Mouse (Mus musculus) erythroblast, embryonic 14.5 days (primary cell): Measurements from ENCODE around the gene C2cd5. TPM values are rescaled to one million over a fixed set of nuclear protein-coding genes. Genes with fewer than 3 reads are reported as not detected.

Source experiments
- H3K27me3 ChIP-seq: 2 replicates; pipeline ENCODE4 v1.6.1; 2012; ENCODE audit warnings: inconsistent platforms; ENCODE audit not compliant: control insufficient read depth
- H3K36me3 ChIP-seq: 2 replicates; pipeline ENCODE4 v1.6.1; 2012; ENCODE audit warnings: mild to moderate bottlenecking, inconsistent platforms; ENCODE audit not compliant: control insufficient read depth
- H3K4me1 ChIP-seq: 2 replicates; pipeline ENCODE4 v1.6.1; 2012; ENCODE audit warnings: inconsistent platforms; ENCODE audit not compliant: control insufficient read depth
- H3K4me3 ChIP-seq: replicated peaks from 2 replicates; pipeline ENCODE3; 2012; ENCODE audit warnings: moderate library complexity, mild to moderate bottlenecking, inconsistent platforms
- H3K9me3 ChIP-seq: 2 replicates; pipeline ENCODE4 v1.6.1; 2012; ENCODE audit warnings: low read length, inconsistent platforms, mixed read lengths; ENCODE audit not compliant: control insufficient read depth
- GATA1 ChIP-seq: IDR thresholded peaks from 2 replicates; pipeline ENCODE4 v1.6.1; 2012; ENCODE audit warnings: low read length, inconsistent platforms, mixed read lengths
- TAL1 ChIP-seq: IDR thresholded peaks from 3 replicates; pipeline ENCODE4 v1.6.1; 2012; ENCODE audit warnings: low read length, inconsistent platforms, mixed read lengths
- polyA plus RNA-seq: library from polyadenylated mRNA; stranded (reverse); fragments of >175 nt; gene quantifications from 2 replicates; pipeline ENCODE4 v1.2.3, GENCODE M21; 2012

The C2cd5 gene
- polyA plus RNA-seq, 1 experiment: 4.5 TPM

GRCm38 (mm10) chr6:142964076-142964530 lies 135.8 kb downstream of the C2cd5 start, which contains the start of gene St8sia1:
Gene St8sia1 (minus strand): TSS chr6:142964452.
- no peak for TF ChIP-seq GATA1
- Histone ChIP-seq H3K36me3 (no peaks in the 10 kb centered on the region), H3K4me3 (peak within 1 kb of the TSS; percentile 20), H3K4me1 (no peaks in the 10 kb centered on the region), H3K9me3 (no peaks in the 10 kb centered on the region), H3K27me3 (peaks cover 36% of the 10 kb centered on the region)

GRCm38 (mm10) chr6:142963480-142964075 lies 136.4 kb downstream of the C2cd5 start:
- H3K27me3 ChIP-seq: peaks cover 36% of the 10 kb centered on the region
- H3K4me1 ChIP-seq: no peaks in the 10 kb centered on the region
- no peaks in the 10 kb centered on the region for H3K9me3 ChIP-seq
- H3K4me3 ChIP-seq: no peak overlapping the region
- H3K36me3 ChIP-seq: no peaks in the 10 kb centered on the region
- TF ChIP-seq TAL1 (no peak), GATA1 (no peak)

GRCm38 (mm10) chr6:142962881-142963280 lies 137.1 kb downstream of the C2cd5 start:
- Histone ChIP-seq H3K27me3 (peaks cover 36% of the 10 kb centered on the region), H3K4me3 (no peak overlapping the region), H3K4me1 (no peaks in the 10 kb centered on the region), H3K36me3 (no peaks in the 10 kb centered on the region), H3K9me3 (no peaks in the 10 kb centered on the region)
- TF ChIP-seq TAL1 (no peak), GATA1 (no peak)

GRCm38 (mm10) chr6:142962476-142962875 lies 137.5 kb downstream of the C2cd5 start:
- Histone ChIP-seq H3K4me3 (no peak overlapping the region), H3K9me3 (no peaks in the 10 kb centered on the region), H3K27me3 (peaks cover 36% of the 10 kb centered on the region), H3K4me1 (no peaks in the 10 kb centered on the region), H3K36me3 (no peaks in the 10 kb centered on the region)
- TF ChIP-seq GATA1 (no peak), TAL1 (no peak)

- H3K4me3 ChIP-seq: no peak overlapping the region
- no peaks in the 10 kb centered on the region for H3K9me3 ChIP-seq
- H3K36me3 ChIP-seq: no peaks in the 10 kb centered on the region
- TF ChIP-seq TAL1 (no peak), GATA1 (no peak)
- no peaks in the 10 kb centered on the region for H3K4me1 ChIP-seq
- peaks cover 36% of the 10 kb centered on the region for H3K27me3 ChIP-seq
Observed at GRCm38 (mm10) chr6:142961721-142962455, 138.1 kb downstream of the C2cd5 start.

Other genes starting within 250 kb of the C2cd5 start
- not detected in 2 replicates for gene St8sia1, start 135.7 kb downstream of the C2cd5 start, polyA plus RNA-seq
- gene Etnk1, start 67.1 kb upstream of the C2cd5 start, polyA plus RNA-seq: 0.14 and 0.36 TPM in 2 replicates